ENCODE assay signal across 10 mouse cellular contexts in genomic region chr2:163231781-163232534, GRCm38 (mm10). TPM values are rescaled to one million over a fixed set of nuclear protein-coding genes. Genes with fewer than 3 reads are reported as not detected.
A peak's percentile ranks its signal among the peaks of the same experiment; 100 is the strongest.
DNase-seq lines count a peak whose midpoint lies in the region; ATAC-seq and TF ChIP-seq lines count a peak whose summit lies in the region.
"Had no signal": no experiment of that assay in that cellular context is flagged by ENCODE, and none has a peak within 500 bp of the region (broad histone marks: within the 10 kb centered on the region; RNA-seq: fewer than 3 reads in every experiment).

No protein-coding gene starts in this region.

- H3K27me3 ChIP-seq in liver, postnatal 0 days (ENCODE audit: insufficient read depth, low read length) = peaks cover 2% of the 10 kb centered on the region; the same call in 1 of the 2 replicates
- peaks cover 18% of the 10 kb centered on the region for H3K27me3 ChIP-seq in liver, embryonic 11.5 days (replicated peaks; ENCODE audit: control insufficient read depth, insufficient read depth, low read length)

- no peaks in the 10 kb centered on the region for H3K36me3 ChIP-seq in liver, postnatal 0 days (replicated peaks; ENCODE audit: insufficient read depth, low read length)
- H3K36me3 ChIP-seq in liver, embryonic 11.5 days (ENCODE audit: control insufficient read depth, insufficient read depth, low read length) = no peaks in the 10 kb centered on the region

- ATAC-seq in liver, postnatal 0 days = peak; percentile 44
- ATAC-seq in liver, embryonic 11.5 days (replicated peaks; ENCODE audit: low FRiP score) = no peak
- ATAC-seq in monocyte, adult 5-6 weeks (replicated peaks; ENCODE audit: insufficient number of reproducible peaks, low FRiP score, low TSS enrichment, poor library complexity, severe bottlenecking) = no peak

- H3K9ac ChIP-seq in liver, postnatal 0 days (replicated peaks) = no peak overlapping the region
- no peak overlapping the region for H3K9ac ChIP-seq in liver, embryonic 11.5 days (ENCODE audit: low read depth, low read length)

- TF ChIP-seq CTCF in liver, postnatal 0 days (IDR thresholded peaks at IDR 0.05; ENCODE audit: low read depth) = no peak
- no peak for TF ChIP-seq CTCF in lung, adult 2 months (IDR thresholded peaks at IDR 0.05; ENCODE audit: insufficient read depth, low read length)

- DNase-seq in adrenal gland, postnatal 10 days = peak; percentile 27
- DNase-seq in adrenal gland, postnatal 25 days = no peak
- no peak for DNase-seq in liver, postnatal 0 days
- no peak for DNase-seq in liver, embryonic 11.5 days (ENCODE audit: low spot score)
- DNase-seq in brain, adult 2 months (ENCODE audit: low read depth, low spot score) = peak; percentile 53
- DNase-seq in lung, adult 2 months = peak; percentile 24
- no peak for DNase-seq in adrenal gland, adult 2 months
- DNase-seq: kidney, adult 18-20 months had no signal

- TF ChIP-seq EP300 in liver, postnatal 0 days (IDR thresholded peaks at IDR 0.05; ENCODE audit: low read depth) = no peak

- no peaks in the 10 kb centered on the region for H3K9me3 ChIP-seq in liver, postnatal 0 days (ENCODE audit: low read length)
- H3K9me3 ChIP-seq in liver, embryonic 11.5 days (ENCODE audit: control insufficient read depth, low read length) = no peaks in the 10 kb centered on the region

- H3K4me1 ChIP-seq in liver, postnatal 0 days (ENCODE audit: insufficient read depth) = peaks cover 3% of the 10 kb centered on the region
- peaks cover 6% of the 10 kb centered on the region; the same call in 1 of the 2 replicates for H3K4me1 ChIP-seq in liver, embryonic 11.5 days (replicated peaks; ENCODE audit: control insufficient read depth, insufficient read depth, low read length)
- H3K4me1 ChIP-seq in lung, adult 2 months (ENCODE audit: control insufficient read depth, insufficient read depth, low read length) = peaks cover 8% of the 10 kb centered on the region

- H3K4me3 ChIP-seq in liver, postnatal 0 days (ENCODE audit: low read depth, low read length) = no peak overlapping the region
- H3K4me3 ChIP-seq in liver, embryonic 11.5 days (ENCODE audit: low read depth, low read length) = no peak overlapping the region
- H3K4me3 ChIP-seq in lung, adult 2 months (replicated peaks; ENCODE audit: extremely low read depth, low read depth, low read length) = no peak overlapping the region

- 39% methylated on average over 13 of the region's 13 CpGs for WGBS in liver, postnatal 0 days (ENCODE audit: insufficient replicate concordance)
- WGBS in liver, embryonic 11.5 days = 63% methylated on average over 13 of the region's 13 CpGs
- WGBS in lung, adult 2 months = 36% methylated on average over 13 of the region's 13 CpGs

- H3K27ac ChIP-seq in liver, postnatal 0 days (ENCODE audit: low read depth) = no peak overlapping the region
- no peak overlapping the region for H3K27ac ChIP-seq in liver, embryonic 11.5 days (ENCODE audit: low read depth, low read length)

- TF ChIP-seq POLR2A in lung, adult 2 months (IDR thresholded peaks at IDR 0.05; ENCODE audit: borderline replicate concordance, extremely low read depth, low read depth, low read length) = no peak

- H3K4me2 ChIP-seq in liver, postnatal 0 days (ENCODE audit: low read depth, low read length) = no peak overlapping the region
- no peak overlapping the region for H3K4me2 ChIP-seq in liver, embryonic 11.5 days

RNA-seq across cellular contexts. Expression of gene Tox2, which starts 29.0 kb away (rescaled TPM):
- total RNA-seq in adrenal gland, postnatal 10 days (2021) = 1 to 10 TPM; 3.9 to 5.0 TPM
- total RNA-seq in adrenal gland, postnatal 25 days (2021) = 2.7 and 3.0 TPM in 2 replicates
- polyA plus RNA-seq in liver, postnatal 0 days (2015; fragmentation: Nextera tagmentation; extraction: Ambion mirVana) = 0.38 and 0.50 TPM in 2 replicates
- 2.0 and 3.3 TPM in 2 replicates for polyA plus RNA-seq in liver, embryonic 11.5 days (2014; fragmentation: Nextera tagmentation; extraction: Ambion mirVana)
- 34.2 and 58.0 TPM in 2 replicates for polyA plus RNA-seq in lung, adult 2 months (2012; rRNA removed)
- 1 to 10 TPM; 4.0 to 7.4 TPM for total RNA-seq in adrenal gland, adult 2 months (2021)
- polyA plus RNA-seq in adrenal gland, adult 2 months (2012; rRNA removed) = 8.0 and 32.8 TPM in 2 replicates
- not detected in 3 replicates for total RNA-seq in monocyte, adult 5-6 weeks (2017)
- total RNA-seq: neutrophil, adult 5-6 weeks had no signal

Comparison
In these comparisons a context has a peak if more than half of its experiments do, and no peak if none do; other contexts are left out.
1. DNase-seq: peak in adrenal gland, postnatal 10 days (single experiment), brain, adult 2 months (single experiment) and lung, adult 2 months (single experiment); none in adrenal gland, postnatal 25 days (single experiment), liver, postnatal 0 days (single experiment), liver, embryonic 11.5 days (single experiment) and adrenal gland, adult 2 months (single experiment).